17 mouse cellular contexts compared by ENCODE assay signal in the genomic region with DNA sequence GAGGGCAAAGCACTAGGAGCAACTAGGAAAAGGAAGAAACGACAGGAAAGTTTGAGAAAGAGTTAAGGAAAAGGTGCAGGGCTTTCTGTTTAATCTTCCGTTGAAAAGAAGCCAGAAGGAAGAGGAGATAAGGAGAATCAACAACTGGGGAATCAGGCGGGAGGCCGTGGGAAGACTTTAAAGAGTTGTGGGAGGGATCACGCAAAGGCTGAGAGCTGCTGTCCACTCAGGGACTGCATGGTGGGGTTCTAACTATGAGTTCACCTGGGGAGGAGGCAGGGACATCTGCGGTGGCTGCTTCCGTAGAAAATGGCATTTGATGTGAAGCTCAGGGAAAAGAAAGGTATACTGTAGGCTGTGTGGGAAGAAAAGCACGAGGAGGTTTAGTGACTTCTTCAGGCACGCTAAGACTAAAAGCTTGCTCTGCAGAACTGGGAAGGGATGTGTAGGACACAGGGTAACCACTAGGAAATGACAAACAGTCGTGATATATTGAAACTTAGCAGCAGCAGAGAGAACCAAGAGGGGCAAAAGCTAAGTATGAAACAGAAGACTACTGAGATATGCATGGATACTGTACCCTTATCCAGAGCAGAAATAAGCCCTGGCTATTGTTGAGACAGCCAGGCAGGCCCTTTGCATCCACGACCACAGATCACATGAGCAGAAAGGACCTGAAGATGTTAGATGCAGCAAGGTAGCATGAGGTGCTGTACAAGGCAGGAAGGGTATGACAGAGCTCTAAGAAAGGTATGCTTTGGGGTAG.
A peak's percentile ranks its signal among the peaks of the same experiment; 100 is the strongest.
DNase-seq lines count a peak whose midpoint lies in the region; ATAC-seq and TF ChIP-seq lines count a peak whose summit lies in the region.
"Had no signal": no experiment of that assay in that cellular context is flagged by ENCODE, and none has a peak within 500 bp of the region (broad histone marks: within the 10 kb centered on the region; RNA-seq: fewer than 3 reads in every experiment).

No protein-coding gene starts in this region.

- H3K9me3 ChIP-seq in heart, embryonic 10.5 days = peaks cover 4% of the 10 kb centered on the region
- H3K9me3 ChIP-seq in intestine, embryonic 15.5 days = no peaks in the 10 kb centered on the region; the same call in 1 of the 2 replicates
- H3K9me3 ChIP-seq in midbrain, postnatal 0 days (ENCODE audit: low read length) = no peaks in the 10 kb centered on the region

- 0 out of 2 replicates have a peak, but pooled peaks cover 5% of the 10 kb centered on the region for H3K36me3 ChIP-seq in heart, embryonic 10.5 days
- H3K36me3 ChIP-seq in intestine, embryonic 15.5 days = no peaks in the 10 kb centered on the region
- H3K36me3 ChIP-seq in midbrain, postnatal 0 days (ENCODE audit: insufficient read depth, low read length) = no peaks in the 10 kb centered on the region; the same call in 1 of the 2 replicates
- H3K36me3 ChIP-seq: embryonic facial prominence, embryonic 12.5 days; limb, embryonic 13.5 days; midbrain, embryonic 15.5 days had no signal

- intact Hi-C loops in heart, postnatal 36 days (cut with DNase I) = no loop called here

- no peaks in the 10 kb centered on the region for H3K27me3 ChIP-seq in heart, embryonic 10.5 days (ENCODE audit: insufficient read depth, poor library complexity, severe bottlenecking)
- no peaks in the 10 kb centered on the region for H3K27me3 ChIP-seq in intestine, embryonic 15.5 days (replicated peaks)
- H3K27me3 ChIP-seq in midbrain, postnatal 0 days (ENCODE audit: insufficient read depth, low read length) = no peaks in the 10 kb centered on the region
- H3K27me3 ChIP-seq: embryonic facial prominence, embryonic 12.5 days; forebrain, embryonic 13.5 days; limb, embryonic 13.5 days; midbrain, embryonic 15.5 days had no signal

- H3K27ac ChIP-seq in heart, embryonic 10.5 days = peak overlapping the region; percentile 78
- peak overlapping the region; percentile 16 for H3K27ac ChIP-seq in layer of hippocampus, adult 2 months
- no peak overlapping the region for H3K27ac ChIP-seq in intestine, embryonic 15.5 days
- peak overlapping the region; percentile 48 for H3K27ac ChIP-seq in olfactory bulb, adult 2 months (ENCODE audit: insufficient read depth, low read depth, low read length)
- no peak overlapping the region for H3K27ac ChIP-seq in midbrain, postnatal 0 days (ENCODE audit: low read depth, low read length)
- H3K27ac ChIP-seq: embryonic facial prominence, embryonic 12.5 days; forebrain, embryonic 13.5 days; gastrocnemius, adult 2 months; limb, embryonic 13.5 days; midbrain, embryonic 15.5 days had no signal

- H3K4me3 ChIP-seq in heart, embryonic 10.5 days = peak overlapping the region; percentile 35
- no peak overlapping the region for H3K4me3 ChIP-seq in layer of hippocampus, adult 2 months
- H3K4me3 ChIP-seq in intestine, embryonic 15.5 days (replicated peaks) = no peak overlapping the region
- no peak overlapping the region for H3K4me3 ChIP-seq in olfactory bulb, adult 2 months (ENCODE audit: insufficient read depth, low read depth, low read length)
- no peak overlapping the region for H3K4me3 ChIP-seq in midbrain, postnatal 0 days (ENCODE audit: low read depth, low read length)
- H3K4me3 ChIP-seq: embryonic facial prominence, embryonic 12.5 days; forebrain, embryonic 13.5 days; gastrocnemius, adult 2 months; limb, embryonic 13.5 days; midbrain, embryonic 15.5 days had no signal

- no peak; the same call in 1 of the 2 replicates for ATAC-seq in intestine, embryonic 15.5 days
- no peak for ATAC-seq in midbrain, postnatal 0 days (ENCODE audit: low FRiP score)
- ATAC-seq: forebrain, embryonic 13.5 days; midbrain, embryonic 15.5 days had no signal

- H3K4me1 ChIP-seq in heart, embryonic 10.5 days = peaks cover 23% of the 10 kb centered on the region
- peaks cover 4% of the 10 kb centered on the region; the same call in 1 of the 2 replicates for H3K4me1 ChIP-seq in intestine, embryonic 15.5 days (replicated peaks)
- peaks cover 2% of the 10 kb centered on the region for H3K4me1 ChIP-seq in olfactory bulb, adult 2 months (ENCODE audit: control insufficient read depth, insufficient read depth, low read length)
- no peaks in the 10 kb centered on the region for H3K4me1 ChIP-seq in midbrain, postnatal 0 days (ENCODE audit: insufficient read depth, low read length)
- H3K4me1 ChIP-seq: embryonic facial prominence, embryonic 12.5 days; forebrain, embryonic 13.5 days; limb, embryonic 13.5 days had no signal

- no peak for TF ChIP-seq POLR2A in olfactory bulb, adult 2 months (IDR thresholded peaks at IDR 0.05; ENCODE audit: insufficient read depth, low read depth, low read length)

- WGBS in heart, embryonic 10.5 days = 19% methylated on average over 11 of the region's 11 CpGs
- WGBS in intestine, embryonic 15.5 days = 24% methylated on average over 11 of the region's 11 CpGs
- 66% methylated on average over 11 of the region's 11 CpGs for WGBS in olfactory bulb, adult 2 months
- WGBS in midbrain, postnatal 0 days = 68% methylated on average over 11 of the region's 11 CpGs

- no peak for TF ChIP-seq CTCF in layer of hippocampus, adult 2 months (conservative IDR thresholded peaks at IDR 0.05)
- TF ChIP-seq CTCF in olfactory bulb, adult 2 months (IDR thresholded peaks at IDR 0.05; ENCODE audit: insufficient read depth, low read depth, low read length) = no peak
- no peak for TF ChIP-seq CTCF in midbrain, postnatal 0 days (IDR thresholded peaks at IDR 0.05)

- peak overlapping the region; percentile 26 for H3K4me2 ChIP-seq in intestine, embryonic 15.5 days (replicated peaks)
- H3K4me2 ChIP-seq in midbrain, postnatal 0 days (ENCODE audit: low read depth, low read length, poor library complexity, severe bottlenecking) = no peak overlapping the region
- H3K4me2 ChIP-seq: embryonic facial prominence, embryonic 12.5 days; forebrain, embryonic 13.5 days; limb, embryonic 13.5 days; midbrain, embryonic 15.5 days had no signal

- peak; percentile 52 for DNase-seq in heart, embryonic 10.5 days (ENCODE audit: low spot score)
- no peak for DNase-seq in heart, postnatal 36 days
- DNase-seq in layer of hippocampus, adult 2 months (ENCODE audit: low spot score in 2 of 2) = no peak
- DNase-seq in layer of hippocampus, adult 18-20 months (ENCODE audit: low spot score in 2 of 2) = no peak
- no peak for DNase-seq in midbrain, postnatal 0 days (ENCODE audit: low spot score)
- DNase-seq in cerebellum, postnatal 10 days = no peak
- DNase-seq: adrenal gland, postnatal 25 days; cerebellum, postnatal 36 days; gastrocnemius, adult 2 months; kidney, adult 11 months; kidney, postnatal 36 days had no signal

- H3K9ac ChIP-seq in intestine, embryonic 15.5 days = no peak overlapping the region
- H3K9ac ChIP-seq in midbrain, postnatal 0 days (replicated peaks; ENCODE audit: low read length, poor library complexity, severe bottlenecking) = no peak overlapping the region
- H3K9ac ChIP-seq: embryonic facial prominence, embryonic 12.5 days; forebrain, embryonic 13.5 days; limb, embryonic 13.5 days; midbrain, embryonic 15.5 days had no signal

Comparison
In these comparisons a context has a peak if more than half of its experiments do, and no peak if none do; other contexts are left out.
1. H3K27ac ChIP-seq: peak in heart, embryonic 10.5 days (single experiment), layer of hippocampus, adult 2 months (single experiment) and olfactory bulb, adult 2 months (single experiment); none in intestine, embryonic 15.5 days (single experiment) and midbrain, postnatal 0 days (single experiment).